ENCODE assay signal across 51 mouse cellular contexts in genomic region chr16:3771603-3772002, GRCm38 (mm10). TPM values are rescaled to one million over a fixed set of nuclear protein-coding genes. Genes with fewer than 3 reads are reported as not detected.
"Had no signal": no experiment of that assay in that cellular context is flagged by ENCODE, and none has a peak within 500 bp of the region (broad histone marks: within the 10 kb centered on the region; RNA-seq: fewer than 3 reads in every experiment).

No protein-coding gene starts in this region.

- H3K9ac ChIP-seq: heart, embryonic 13.5 days; heart, embryonic 15.5 days; hindbrain, embryonic 12.5 days; hindbrain, embryonic 13.5 days; hindbrain, embryonic 14.5 days; hindbrain, embryonic 15.5 days; intestine, embryonic 15.5 days; kidney, embryonic 15.5 days had no signal

- H3K4me2 ChIP-seq: heart, embryonic 11.5 days; heart, embryonic 13.5 days; heart, embryonic 15.5 days; hindbrain, embryonic 12.5 days; hindbrain, embryonic 13.5 days; hindbrain, embryonic 14.5 days; hindbrain, embryonic 15.5 days; intestine, embryonic 15.5 days; kidney, embryonic 15.5 days had no signal

- H3K27me3 ChIP-seq: heart, embryonic 13.5 days; heart, embryonic 15.5 days; hindbrain, embryonic 12.5 days; hindbrain, embryonic 13.5 days; hindbrain, embryonic 15.5 days; intestine, embryonic 15.5 days; kidney, embryonic 15.5 days had no signal

- H3K36me3 ChIP-seq: heart, embryonic 13.5 days; heart, embryonic 15.5 days; hindbrain, embryonic 12.5 days; intestine, embryonic 15.5 days; kidney, embryonic 15.5 days had no signal

- H3K4me3 ChIP-seq: heart, embryonic 13.5 days; heart, embryonic 15.5 days; hindbrain, embryonic 10.5 days; hindbrain, embryonic 12.5 days; hindbrain, embryonic 13.5 days; hindbrain, embryonic 15.5 days; intestine, embryonic 15.5 days; kidney, embryonic 15.5 days; layer of hippocampus, adult 2 months; left cerebral cortex, adult 2 months had no signal

- DNase-seq: heart, postnatal 10 days; heart, postnatal 14 days; heart, postnatal 36 days; heart, postnatal 4 days; kidney, adult 11 months; kidney, adult 18-20 months; kidney, adult 2 months; kidney, adult 8-10 months; kidney, adult 9 months; kidney, postnatal 10 days; kidney, postnatal 14 days; kidney, postnatal 25 days; kidney, postnatal 36 days; kidney, postnatal 4 days; layer of hippocampus, adult 9-11 months; layer of hippocampus, postnatal 36 days had no signal

- ATAC-seq: hindbrain, embryonic 16.5 days; hindbrain, postnatal 0 days; inflammation-experienced regulatory T-cells, adult 6 months; intestine, embryonic 15.5 days; intestine, embryonic 16.5 days; intestine, postnatal 0 days had no signal

- H3K4me1 ChIP-seq: heart, embryonic 13.5 days; heart, embryonic 15.5 days; hindbrain, embryonic 10.5 days; hindbrain, embryonic 12.5 days; hindbrain, embryonic 13.5 days; hindbrain, embryonic 15.5 days; intestine, embryonic 15.5 days; kidney, embryonic 15.5 days had no signal

- H3K9me3 ChIP-seq: heart, embryonic 13.5 days; heart, embryonic 15.5 days; hindbrain, embryonic 10.5 days; hindbrain, embryonic 12.5 days; hindbrain, embryonic 15.5 days; intestine, embryonic 15.5 days; kidney, embryonic 15.5 days had no signal

- H3K27ac ChIP-seq: heart, embryonic 13.5 days; heart, embryonic 15.5 days; hindbrain, embryonic 10.5 days; hindbrain, embryonic 12.5 days; hindbrain, embryonic 13.5 days; hindbrain, embryonic 14.5 days; hindbrain, embryonic 15.5 days; hindbrain, postnatal 0 days; intestine, embryonic 15.5 days; kidney, embryonic 15.5 days; kidney, postnatal 0 days; layer of hippocampus, adult 2 months; left cerebral cortex, adult 2 months had no signal

RNA-seq across cellular contexts. Expression of gene Mefv, which starts 53.7 kb away (rescaled TPM):
- total RNA-seq: heart, postnatal 10 days; heart, postnatal 14 days; heart, postnatal 25 days; heart, postnatal 36 days; heart, postnatal 4 days; hindbrain, postnatal 0 days; layer of hippocampus, adult 18-20 months; layer of hippocampus, adult 2 months; layer of hippocampus, adult 8-10 months; layer of hippocampus, postnatal 10 days; layer of hippocampus, postnatal 14 days; layer of hippocampus, postnatal 25 days; layer of hippocampus, postnatal 36 days; left cerebral cortex, adult 18-20 months; left cerebral cortex, adult 2 months; left cerebral cortex, adult 8-10 months had no signal
- polyA plus RNA-seq: heart, embryonic 11.5 days; heart, embryonic 14.5 days; heart, embryonic 15.5 days; hindbrain, embryonic 10.5 days; hindbrain, embryonic 11.5 days; hindbrain, embryonic 12.5 days; hindbrain, embryonic 13.5 days; hindbrain, embryonic 14.5 days; hindbrain, embryonic 15.5 days; hindbrain, embryonic 16.5 days; hindbrain, postnatal 0 days; inflammation-experienced regulatory T-cells, adult 6 months; intestine, embryonic 15.5 days; kidney, embryonic 14.5 days; kidney, embryonic 16.5 days; kidney, postnatal 0 days had no signal

RNA-seq across cellular contexts. Expression of gene Olfr15, which starts 59.1 kb away (rescaled TPM):
- total RNA-seq: heart, postnatal 10 days; heart, postnatal 14 days; heart, postnatal 25 days; heart, postnatal 36 days; heart, postnatal 4 days; hematopoietic stem cell, adult 5-6 weeks; hindbrain, postnatal 0 days; layer of hippocampus, adult 18-20 months; layer of hippocampus, adult 2 months; layer of hippocampus, adult 8-10 months; layer of hippocampus, postnatal 10 days; layer of hippocampus, postnatal 14 days; layer of hippocampus, postnatal 25 days; layer of hippocampus, postnatal 36 days; left cerebral cortex, adult 18-20 months; left cerebral cortex, adult 2 months; left cerebral cortex, adult 8-10 months had no signal
- polyA plus RNA-seq: heart, embryonic 11.5 days; heart, embryonic 13.5 days; heart, embryonic 14.5 days; heart, embryonic 15.5 days; heart, embryonic 16.5 days; heart, postnatal 0 days; hindbrain, embryonic 10.5 days; hindbrain, embryonic 11.5 days; hindbrain, embryonic 12.5 days; hindbrain, embryonic 13.5 days; hindbrain, embryonic 14.5 days; hindbrain, embryonic 15.5 days; hindbrain, embryonic 16.5 days; hindbrain, postnatal 0 days; inflammation-experienced regulatory T-cells, adult 6 months; intestine, embryonic 14.5 days; intestine, embryonic 15.5 days; intestine, embryonic 16.5 days; intestine, postnatal 0 days; kidney, adult 2 months; kidney, embryonic 14.5 days; kidney, embryonic 15.5 days; kidney, embryonic 16.5 days; kidney, postnatal 0 days; large intestine, adult 2 months had no signal
